Mouse (Mus musculus) kidney, embryonic 16.5 days (tissue): Measurements from ENCODE around the gene Trim44. TPM values are rescaled to one million over a fixed set of nuclear protein-coding genes. Genes with fewer than 3 reads are reported as not detected.
A peak's percentile ranks its signal among the peaks of the same experiment; 100 is the strongest.

Source experiments
- ATAC-seq: fragments of 200-750 bp; cut with Nextera tagmentation; 2 replicates; pipeline ENCODE4 v1.8.0; 2017; ENCODE audit warnings: moderate TSS enrichment; ENCODE audit not compliant: low FRiP score, low TSS enrichment
- H3K27ac ChIP-seq: fragments of 300-500 bp; sonication (generic); 2 replicates; pipeline ENCODE4 v1.5.1; 2014; ENCODE audit warnings: low read length
- H3K27me3 ChIP-seq: fragments of 300-500 bp; sonication (generic); 2 replicates; pipeline ENCODE4 v1.6.1; 2014; ENCODE audit warnings: low read length, control low read depth, mixed read lengths; ENCODE audit not compliant: insufficient read depth
- H3K36me3 ChIP-seq: fragments of 300-500 bp; sonication (generic); 2 replicates; pipeline ENCODE4 v1.6.1; 2014; ENCODE audit warnings: low read length, control low read depth, mixed read lengths; ENCODE audit not compliant: insufficient read depth
- H3K4me1 ChIP-seq: fragments of 300-500 bp; sonication (generic); 2 replicates; pipeline ENCODE4 v1.6.1; 2014; ENCODE audit warnings: low read length, control low read depth, mixed read lengths; ENCODE audit not compliant: insufficient read depth
- H3K4me2 ChIP-seq: fragments of 300-500 bp; sonication (generic); replicated peaks from 2 replicates; pipeline ENCODE4 v1.6.1; 2014; ENCODE audit warnings: low read depth, low read length
- H3K4me3 ChIP-seq: fragments of 300-500 bp; sonication (generic); 2 replicates; pipeline ENCODE4 v1.5.1; 2014; ENCODE audit warnings: mild to moderate bottlenecking, low read length
- H3K9ac ChIP-seq: fragments of 300-500 bp; sonication (generic); replicated peaks from 2 replicates; pipeline ENCODE4 v1.6.1; 2014; ENCODE audit warnings: low read length
- H3K9me3 ChIP-seq: fragments of 300-500 bp; sonication (generic); 2 replicates; pipeline ENCODE4 v1.6.1; 2016; ENCODE audit warnings: low read length, control low read depth
- WGBS: fragments of 180-500 bp; shearing (Covaris S2); extraction: QIAGEN DNeasy Blood & Tissue Kit; methylation state at CpG from one replicate; pipeline ENCODE4 v1.1.7; 2014; 5-methylcytosine and 5-hydroxymethylcytosine counted together
- polyA plus RNA-seq: library from polyadenylated mRNA; unstranded; fragments of >200 nt; fragmentation: Nextera tagmentation; extraction: Ambion mirVana; gene quantifications from 2 replicates; pipeline ENCODE4 v1.2.1, GENCODE M21; 2015

Trim44 gene
- polyA plus RNA-seq, 1 experiment from 2014 or later: 23.4 TPM

DNA sequence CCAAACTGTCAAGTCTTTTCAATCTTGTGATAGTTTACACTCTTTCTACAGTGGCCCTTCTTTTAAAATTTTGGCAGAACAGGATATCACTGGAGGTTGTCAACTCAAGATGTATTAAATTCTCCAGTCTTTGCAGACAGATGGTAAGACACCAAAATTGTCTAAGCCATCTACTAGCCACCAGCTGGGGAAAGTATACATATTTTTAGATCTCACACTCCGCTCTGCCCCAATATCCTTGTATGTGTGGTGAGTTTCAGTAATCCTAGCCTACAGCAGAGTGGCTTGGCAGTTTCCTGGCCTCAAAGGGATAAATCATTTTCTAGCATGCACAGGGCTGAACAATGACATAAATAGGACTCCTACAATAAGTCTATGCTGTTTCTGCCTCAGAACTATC is 105.1 kb downstream of the Trim44 start:
- no peak overlapping the region for H3K4me3 ChIP-seq
- no peak overlapping the region for H3K4me2 ChIP-seq
- H3K27ac ChIP-seq: no peak overlapping the region
- no peak for ATAC-seq
- peaks cover 3% of the 10 kb centered on the region; the same call in 1 of the 2 replicates for H3K36me3 ChIP-seq
- no peaks in the 10 kb centered on the region for H3K4me1 ChIP-seq
- H3K9ac ChIP-seq: no peak overlapping the region
- H3K27me3 ChIP-seq: no peaks in the 10 kb centered on the region
- 97% methylated on average over 1 of the region's 1 CpGs for WGBS
- no peaks in the 10 kb centered on the region for H3K9me3 ChIP-seq

DNA sequence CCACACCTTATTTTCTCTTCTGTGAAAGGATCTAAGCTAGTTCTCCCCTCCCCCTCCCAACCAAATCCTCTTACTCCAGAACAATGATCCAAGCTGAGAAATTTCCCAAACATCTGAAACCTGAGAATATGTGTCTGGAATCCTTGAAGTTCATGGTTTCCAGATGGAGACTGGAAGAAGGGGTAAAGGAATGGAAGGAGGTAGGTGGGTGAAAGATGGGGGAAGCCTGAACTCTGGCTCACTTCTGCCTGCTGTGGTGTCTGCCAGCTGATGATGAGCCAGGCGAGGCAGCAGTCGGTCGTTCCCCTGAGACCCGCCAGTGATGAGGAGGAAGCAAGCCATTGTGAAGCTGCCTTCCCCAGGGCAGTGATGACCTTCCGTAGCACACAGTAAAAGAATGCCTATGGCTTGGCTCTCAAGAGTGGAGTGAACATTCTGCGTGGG is 112.8 kb downstream of the Trim44 start:
- WGBS: 28% methylated on average over 6 of the region's 6 CpGs
- H3K4me2 ChIP-seq: no peak overlapping the region
- H3K9ac ChIP-seq: no peak overlapping the region
- 0 out of 2 replicates have a peak, but pooled peaks have one; percentile 35 for ATAC-seq
- H3K9me3 ChIP-seq: no peaks in the 10 kb centered on the region
- no peak overlapping the region for H3K27ac ChIP-seq
- no peaks in the 10 kb centered on the region for H3K36me3 ChIP-seq
- H3K27me3 ChIP-seq: no peaks in the 10 kb centered on the region
- no peak overlapping the region for H3K4me3 ChIP-seq
- H3K4me1 ChIP-seq: peaks cover 6% of the 10 kb centered on the region; the same call in 1 of the 2 replicates

DNA sequence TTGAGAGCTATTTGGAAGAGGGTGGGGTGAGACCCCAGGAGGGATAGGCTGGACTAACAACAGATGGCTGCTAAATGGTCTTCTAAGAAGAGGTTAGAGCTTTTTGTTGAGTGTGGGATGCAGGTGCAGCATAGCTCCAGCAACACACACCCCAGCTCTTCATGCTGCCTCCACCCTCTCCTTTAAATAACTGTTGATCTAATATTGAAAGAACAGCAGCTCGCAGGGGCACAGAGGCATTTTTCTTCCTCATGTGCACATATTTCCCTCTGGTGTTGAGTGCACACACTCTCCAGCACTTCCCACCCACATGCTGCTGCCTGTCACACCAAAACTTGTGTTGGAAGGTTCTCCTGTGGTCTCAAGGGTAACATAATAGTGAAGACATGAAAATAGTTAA is 114.4 kb downstream of the Trim44 start:
- ATAC-seq: no peak
- 64% methylated on average over 1 of the region's 1 CpGs for WGBS

DNA sequence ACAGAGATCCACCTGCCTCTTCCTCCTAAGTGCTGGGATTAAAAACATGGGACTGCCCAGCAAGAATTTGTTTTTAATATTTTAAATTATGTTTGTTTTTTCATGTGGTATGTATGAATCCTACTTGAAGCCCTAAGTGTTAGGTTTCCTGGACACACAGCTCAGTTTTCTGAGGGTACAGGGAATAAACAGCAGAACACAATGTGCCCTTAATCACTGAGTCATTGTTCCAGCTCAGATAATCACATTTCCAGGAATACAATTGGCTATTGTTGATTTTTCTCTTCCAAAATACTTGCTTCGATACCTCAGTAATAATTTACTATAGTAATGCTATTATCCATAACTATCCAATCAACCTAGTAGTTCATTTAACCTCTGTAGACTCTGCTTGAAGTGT is 115.6 kb downstream of the Trim44 start:
- H3K27me3 ChIP-seq: no peaks in the 10 kb centered on the region
- H3K4me1 ChIP-seq: peaks cover 19% of the 10 kb centered on the region
- WGBS: 74% methylated on average over 1 of the region's 1 CpGs
- no peaks in the 10 kb centered on the region for H3K9me3 ChIP-seq
- no peak overlapping the region for H3K4me3 ChIP-seq
- H3K36me3 ChIP-seq: no peaks in the 10 kb centered on the region
- H3K27ac ChIP-seq: no peak overlapping the region
- ATAC-seq: no peak
- no peak overlapping the region for H3K4me2 ChIP-seq
- no peak overlapping the region for H3K9ac ChIP-seq

More for the DNA sequence above, 114.4 kb downstream of the Trim44 start:
- Histone ChIP-seq H3K36me3 (no peaks in the 10 kb centered on the region), H3K4me1 (peaks cover 11% of the 10 kb centered on the region; the same call in 1 of the 2 replicates), H3K27ac (no peak overlapping the region), H3K9me3 (no peaks in the 10 kb centered on the region), H3K9ac (no peak overlapping the region), H3K4me3 (no peak overlapping the region), H3K27me3 (no peaks in the 10 kb centered on the region), H3K4me2 (no peak overlapping the region)

DNA sequence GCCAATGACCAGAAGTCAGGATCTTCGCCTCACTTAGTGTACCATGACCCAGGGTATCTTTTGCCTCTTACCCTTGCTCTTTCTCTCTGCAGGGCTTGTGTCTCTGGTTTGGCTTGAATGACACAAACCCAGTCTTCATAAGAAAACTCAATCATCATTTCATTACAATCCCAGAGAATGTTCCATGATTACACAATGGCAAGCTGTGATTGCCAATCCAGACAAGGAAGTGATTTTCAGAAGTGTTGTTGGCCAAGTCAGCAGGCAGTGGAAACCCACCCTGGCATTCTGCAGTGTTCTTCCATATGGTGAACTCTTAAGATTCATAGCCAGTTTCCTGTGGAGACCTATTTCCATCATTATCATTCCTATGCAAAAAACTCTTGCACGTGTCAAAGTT is 116.1 kb downstream of the Trim44 start:
- no peaks in the 10 kb centered on the region for H3K36me3 ChIP-seq
- H3K27me3 ChIP-seq: no peaks in the 10 kb centered on the region
- H3K27ac ChIP-seq: no peak overlapping the region
- 81% methylated on average over 2 of the region's 2 CpGs for WGBS
- H3K4me3 ChIP-seq: no peak overlapping the region
- no peak overlapping the region for H3K4me2 ChIP-seq
- peaks cover 19% of the 10 kb centered on the region for H3K4me1 ChIP-seq
- no peaks in the 10 kb centered on the region for H3K9me3 ChIP-seq
- no peak overlapping the region for H3K9ac ChIP-seq
- ATAC-seq: no peak

DNA sequence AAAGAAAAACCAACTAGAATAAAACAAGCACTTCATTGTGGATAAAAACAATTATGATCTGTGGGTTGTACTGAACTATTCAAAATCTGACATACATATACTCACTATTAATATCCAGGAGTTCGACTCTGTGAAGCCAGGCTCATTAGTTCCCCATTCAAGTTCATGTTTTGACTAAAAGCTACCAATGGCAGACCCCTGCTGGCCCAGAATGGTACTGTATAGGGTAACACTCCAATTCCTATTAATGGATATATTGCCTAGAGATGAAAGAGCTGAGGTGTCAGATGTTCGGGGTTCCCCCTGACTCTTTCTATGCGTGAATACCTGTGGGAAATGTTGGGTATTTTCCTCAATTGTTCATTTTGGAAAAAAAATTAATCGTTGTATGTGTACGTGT is 117.6 kb downstream of the Trim44 start:
- Histone ChIP-seq H3K36me3 (no peaks in the 10 kb centered on the region), H3K27ac (no peak overlapping the region), H3K4me1 (peaks cover 20% of the 10 kb centered on the region), H3K9me3 (no peaks in the 10 kb centered on the region), H3K4me3 (no peak overlapping the region), H3K4me2 (no peak overlapping the region), H3K27me3 (no peaks in the 10 kb centered on the region), H3K9ac (no peak overlapping the region)
- WGBS: 43% methylated on average over 5 of the region's 5 CpGs
- ATAC-seq: no peak

DNA sequence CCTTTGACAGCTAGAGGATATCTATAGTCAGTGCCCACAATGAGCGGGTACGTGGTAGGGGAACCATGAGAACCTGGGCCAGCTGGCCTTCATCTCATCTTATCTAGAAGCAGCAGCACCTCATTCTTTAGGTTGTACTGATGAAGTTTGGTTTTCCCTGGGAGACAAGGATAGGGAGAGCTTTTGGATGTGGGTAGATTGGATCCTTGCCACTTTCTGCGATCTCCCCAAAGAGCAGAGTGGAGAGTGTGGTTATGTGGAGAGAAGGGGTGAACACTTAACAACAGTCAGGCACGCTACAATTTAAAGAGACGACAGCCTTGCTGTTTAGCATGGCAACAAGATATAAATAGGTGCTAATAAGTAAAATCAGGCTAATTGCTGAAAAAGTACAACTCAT is 119.0 kb downstream of the Trim44 start:
- Histone ChIP-seq H3K27me3 (no peaks in the 10 kb centered on the region), H3K4me3 (no peak overlapping the region), H3K9me3 (no peaks in the 10 kb centered on the region), H3K36me3 (no peaks in the 10 kb centered on the region), H3K4me2 (no peak overlapping the region), H3K9ac (no peak overlapping the region), H3K27ac (no peak overlapping the region), H3K4me1 (peaks cover 16% of the 10 kb centered on the region; the same call in 1 of the 2 replicates)
- WGBS: 82% methylated on average over 5 of the region's 5 CpGs
- no peak for ATAC-seq

DNA sequence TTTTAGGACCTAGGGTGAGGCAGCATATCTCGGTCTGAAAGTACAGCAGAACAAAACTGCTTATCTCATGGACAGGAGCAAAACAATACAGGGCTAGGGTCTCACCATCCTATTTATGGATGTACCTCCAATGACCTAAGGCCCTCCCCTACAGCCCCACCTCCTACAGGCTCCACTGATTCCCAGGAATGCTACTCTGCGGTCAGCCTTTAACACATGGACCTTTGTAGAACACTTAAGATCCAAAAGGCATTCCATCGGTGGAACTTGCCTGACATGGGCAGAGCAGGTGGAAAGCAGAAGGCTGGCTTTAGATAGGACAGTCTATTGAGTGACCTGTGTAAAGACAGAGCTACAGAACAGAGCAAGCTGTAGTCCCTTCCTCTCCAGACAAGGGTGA is 120.3 kb downstream of the Trim44 start:
- Histone ChIP-seq H3K4me2 (no peak overlapping the region), H3K9me3 (no peaks in the 10 kb centered on the region), H3K4me1 (peaks cover 16% of the 10 kb centered on the region; the same call in 1 of the 2 replicates), H3K4me3 (no peak overlapping the region), H3K27me3 (no peaks in the 10 kb centered on the region), H3K27ac (0 out of 2 replicates have a peak overlapping the region, but pooled peaks have one; percentile 5), H3K9ac (no peak overlapping the region), H3K36me3 (no peaks in the 10 kb centered on the region)
- WGBS: 61% methylated on average over 3 of the region's 3 CpGs
- ATAC-seq: peak; percentile 57

DNA sequence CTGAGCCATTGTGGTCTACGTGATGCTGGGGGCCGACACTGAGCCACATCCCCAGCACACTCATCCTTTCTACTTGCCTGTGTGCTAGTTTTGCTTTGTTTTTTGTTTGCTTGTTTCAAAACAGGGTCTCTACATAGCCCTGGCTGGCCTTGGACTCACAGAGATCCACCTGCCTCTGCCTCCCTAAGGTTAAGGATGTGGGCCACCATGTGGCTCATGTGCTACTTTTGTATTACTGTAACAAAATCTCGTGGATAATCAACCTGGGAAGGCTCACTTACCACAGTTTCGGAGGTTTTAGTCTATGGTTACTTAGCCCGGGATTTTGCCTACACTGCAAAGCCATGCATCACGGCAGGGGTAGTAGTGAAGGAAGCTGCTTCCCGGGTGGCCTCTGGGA is 125.5 kb downstream of the Trim44 start:
- Histone ChIP-seq H3K9ac (no peak overlapping the region), H3K27me3 (no peaks in the 10 kb centered on the region), H3K9me3 (no peaks in the 10 kb centered on the region), H3K4me3 (no peak overlapping the region), H3K4me2 (no peak overlapping the region), H3K4me1 (0 out of 2 replicates have a peak, but pooled peaks cover 3% of the 10 kb centered on the region), H3K27ac (no peak overlapping the region), H3K36me3 (no peaks in the 10 kb centered on the region)
- ATAC-seq: no peak
- WGBS: 87% methylated on average over 7 of the region's 7 CpGs

DNA sequence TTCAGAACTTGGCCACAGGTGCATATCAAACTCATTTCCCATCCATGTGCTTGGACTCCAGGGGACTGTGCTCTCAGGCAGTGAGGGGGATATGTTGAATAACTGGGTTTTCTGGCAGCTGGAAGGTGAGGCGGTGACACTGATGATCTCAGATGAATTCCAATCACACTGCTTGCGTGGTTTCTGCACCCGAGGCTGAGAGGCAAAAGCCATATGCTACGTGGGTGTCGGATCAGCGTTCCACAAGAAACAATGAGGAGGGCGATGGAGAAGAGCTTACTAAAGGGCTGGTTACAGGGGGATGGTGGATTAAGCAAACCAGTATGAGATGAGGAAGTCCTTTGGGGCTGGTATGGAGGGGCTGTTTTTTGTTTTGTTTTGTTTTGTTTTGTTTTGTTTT is 127.8 kb downstream of the Trim44 start:
- Histone ChIP-seq H3K36me3 (no peaks in the 10 kb centered on the region), H3K27me3 (no peaks in the 10 kb centered on the region), H3K9me3 (no peaks in the 10 kb centered on the region), H3K4me1 (no peaks in the 10 kb centered on the region), H3K4me2 (no peak overlapping the region), H3K4me3 (no peak overlapping the region), H3K27ac (no peak overlapping the region), H3K9ac (no peak overlapping the region)
- no peak for ATAC-seq
- WGBS: 78% methylated on average over 7 of the region's 7 CpGs
